Mouse (Mus musculus) intestine, embryonic 16.5 days (tissue): ENCODE results near the gene Bahd1. TPM values are rescaled to one million over a fixed set of nuclear protein-coding genes. Genes with fewer than 3 reads are reported as not detected.

Experiments
- ATAC-seq: fragments of 200-750 bp; cut with Nextera tagmentation; 2 replicates; pipeline ENCODE4 v1.8.0; 2017; ENCODE audit warnings: moderate TSS enrichment, moderate library complexity
- H3K27ac ChIP-seq: fragments of 300-500 bp; sonication (generic); 2 replicates; pipeline ENCODE4 v1.5.1; 2014; ENCODE audit warnings: mild to moderate bottlenecking, low read length
- H3K27me3 ChIP-seq: fragments of 300-500 bp; sonication (generic); replicated peaks from 2 replicates; pipeline ENCODE4 v1.6.1; 2014; ENCODE audit warnings: low read length, control low read depth, mixed read lengths; ENCODE audit not compliant: control insufficient read depth, insufficient read depth
- H3K36me3 ChIP-seq: fragments of 300-500 bp; sonication (generic); 2 replicates; pipeline ENCODE4 v1.6.1; 2014; ENCODE audit warnings: low read length, control low read depth; ENCODE audit not compliant: control insufficient read depth, insufficient read depth
- H3K4me1 ChIP-seq: fragments of 300-500 bp; sonication (generic); 2 replicates; pipeline ENCODE4 v1.6.1; 2014; ENCODE audit warnings: low read length, control low read depth, mixed read lengths; ENCODE audit not compliant: control insufficient read depth, insufficient read depth
- H3K4me2 ChIP-seq: fragments of 300-500 bp; sonication (generic); 2 replicates; pipeline ENCODE4 v1.6.1; 2014; ENCODE audit warnings: low read depth, low read length, control low read depth
- H3K4me3 ChIP-seq: fragments of 300-500 bp; sonication (generic); 2 replicates; pipeline ENCODE4 v1.5.1; 2014; ENCODE audit warnings: mild to moderate bottlenecking, low read length
- H3K9ac ChIP-seq: fragments of 300-500 bp; sonication (generic); 2 replicates; pipeline ENCODE4 v1.6.1; 2014; ENCODE audit warnings: low read depth, low read length
- H3K9me3 ChIP-seq: fragments of 300-500 bp; sonication (generic); 2 replicates; pipeline ENCODE4 v1.6.1; 2016; ENCODE audit warnings: low read length, control low read depth; ENCODE audit not compliant: control insufficient read depth
- WGBS: fragments of 180-500 bp; shearing (Covaris S2); extraction: QIAGEN DNeasy Blood & Tissue Kit; methylation state at CpG from one replicate; pipeline ENCODE4 v1.1.7; 2014; 5-methylcytosine and 5-hydroxymethylcytosine counted together
- polyA plus RNA-seq: library from polyadenylated mRNA; unstranded; fragments of >200 nt; fragmentation: Nextera tagmentation; extraction: Ambion mirVana; gene quantifications from 2 replicates; pipeline ENCODE4 v1.2.1, GENCODE M21; 2015

Bahd1 gene
- polyA plus RNA-seq: 3.6 and 4.9 TPM in 2 replicates

DNA sequence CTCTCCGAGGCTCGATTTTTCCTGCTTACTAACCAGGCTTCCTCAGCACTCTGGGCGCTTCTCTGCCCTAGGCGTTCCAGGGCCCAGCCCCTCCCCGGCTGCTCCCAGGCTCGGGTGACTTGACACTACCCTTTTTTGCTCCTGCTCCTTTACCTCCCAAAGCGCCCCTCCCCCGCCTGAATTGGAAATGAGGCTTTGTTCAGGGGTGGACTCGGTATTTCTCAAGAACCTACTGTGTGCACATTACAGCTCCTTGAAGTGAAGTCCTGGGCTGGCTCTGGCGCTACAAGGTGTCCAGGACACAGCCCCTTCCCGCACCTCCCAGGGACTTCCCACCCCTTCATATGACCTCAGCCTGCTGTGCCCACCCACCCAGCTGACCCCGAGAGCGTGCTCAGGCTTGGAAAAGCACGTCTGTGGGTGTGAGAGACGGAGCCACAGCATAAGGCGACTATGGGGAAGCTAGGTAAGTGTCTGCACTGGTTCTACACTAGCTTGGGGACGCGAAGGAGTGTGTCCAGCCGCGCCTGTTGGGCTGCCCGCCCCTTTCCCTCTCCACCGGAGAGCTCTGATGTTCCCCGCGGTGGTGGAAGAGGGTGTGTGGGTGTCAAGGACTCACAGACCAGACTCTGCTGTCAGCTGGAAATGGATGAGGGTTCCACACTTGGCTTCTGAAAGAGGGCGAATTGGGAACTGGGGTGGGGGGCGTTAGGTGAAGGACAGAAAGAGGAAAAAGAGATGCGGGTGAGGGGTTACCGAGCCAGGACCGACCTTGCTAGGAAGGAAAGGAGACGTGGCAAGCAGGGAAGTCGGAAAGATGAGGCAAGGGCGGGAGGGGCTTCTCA, at the start of gene Bahd1:
Gene Bahd1 (plus strand): TSS at position 397 of the 845 bp plus-strand sequence.
- Histone ChIP-seq H3K4me3 (peak within 1 kb of the TSS; percentile 89), H3K36me3 (no peaks in the 10 kb centered on the region), H3K4me1 (peaks cover 19% of the 10 kb centered on the region), H3K9me3 (no peaks in the 10 kb centered on the region), H3K9ac (peak within 1 kb of the TSS; percentile 65), H3K27me3 (peaks cover 47% of the 10 kb centered on the region), H3K27ac (no peak within 1 kb of the TSS), H3K4me2 (peak within 1 kb of the TSS; percentile 98)
- ATAC-seq: no peak
- WGBS: under 1% methylated on average over 32 of the region's 32 CpGs

DNA sequence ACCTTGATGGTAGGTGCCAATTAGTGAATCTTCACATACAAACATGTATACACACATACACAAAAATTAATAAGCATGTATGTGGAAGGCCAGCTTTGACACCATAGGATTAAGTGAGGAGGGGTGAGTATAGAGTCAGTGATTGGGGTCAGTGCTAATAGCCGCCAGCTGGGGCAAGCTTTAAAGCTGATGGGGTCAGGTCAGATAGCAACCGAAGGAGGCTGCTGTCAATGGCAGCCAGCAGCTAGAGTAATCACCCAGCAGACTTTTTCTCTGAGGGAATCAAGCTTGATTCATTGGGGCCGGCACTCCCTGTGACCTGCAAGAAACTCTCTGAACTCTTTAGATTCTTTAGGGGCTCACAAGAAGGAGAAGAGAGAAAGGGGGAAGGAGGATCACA, 48.4 kb upstream of the Bahd1 start:
- no peaks in the 10 kb centered on the region for H3K9me3 ChIP-seq
- WGBS: 31% methylated on average over 3 of the region's 3 CpGs
- ATAC-seq: no peak
- H3K4me2 ChIP-seq: no peak overlapping the region
- H3K27me3 ChIP-seq: no peaks in the 10 kb centered on the region
- H3K4me1 ChIP-seq: no peaks in the 10 kb centered on the region
- H3K27ac ChIP-seq: no peak overlapping the region
- no peaks in the 10 kb centered on the region for H3K36me3 ChIP-seq
- no peak overlapping the region for H3K9ac ChIP-seq
- no peak overlapping the region for H3K4me3 ChIP-seq

DNA sequence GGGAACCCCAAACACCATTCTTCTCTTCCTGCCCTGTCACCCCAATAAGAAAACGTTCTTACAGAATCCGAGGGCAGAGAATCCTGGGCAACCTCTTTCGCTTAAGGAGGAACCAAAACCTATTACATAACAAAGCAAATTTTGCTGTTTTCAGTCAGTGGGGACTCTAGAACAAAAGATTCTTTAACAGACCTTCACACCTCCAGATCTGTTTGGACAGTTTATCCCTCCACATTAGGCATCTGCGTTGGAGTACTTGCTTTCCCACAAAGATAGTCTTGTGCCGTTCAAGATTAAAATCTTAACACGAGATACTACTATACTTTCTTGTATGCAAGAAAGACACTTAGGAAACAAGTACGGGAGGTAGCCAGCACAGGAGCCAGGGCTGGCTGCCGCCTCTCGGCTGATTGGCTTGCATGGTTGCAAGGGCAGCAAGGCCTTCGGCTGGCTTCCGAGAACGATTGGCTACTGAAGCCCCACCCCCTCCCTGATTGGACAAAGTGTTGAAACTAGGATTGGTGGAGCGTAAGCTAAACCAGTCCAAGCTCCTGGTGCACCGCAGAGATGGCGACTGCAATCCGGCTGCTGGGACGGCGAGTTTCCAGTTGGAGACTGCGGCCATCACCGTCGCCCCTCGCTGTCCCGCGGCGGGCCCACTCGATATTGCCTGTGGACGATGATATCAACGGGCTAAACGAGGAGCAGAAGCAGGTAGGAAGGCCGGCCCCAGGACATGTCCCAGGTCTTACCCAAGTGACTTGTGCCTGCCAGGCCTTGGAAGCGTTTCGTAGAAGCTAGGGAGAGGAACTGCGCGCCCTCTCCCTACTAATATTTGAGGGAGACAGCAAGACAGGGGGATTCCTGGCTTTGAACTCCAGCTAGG, 38.5 kb upstream of the Bahd1 start, which contains the start of gene Ivd:
Gene Ivd (plus strand): TSS at position 501 of the 886 bp plus-strand sequence.
- peak within 1 kb of the TSS; percentile 73 for H3K4me3 ChIP-seq
- peak; percentile 100 for ATAC-seq
- no peaks in the 10 kb centered on the region for H3K27me3 ChIP-seq
- peak within 1 kb of the TSS; percentile 79 for H3K9ac ChIP-seq
- no peaks in the 10 kb centered on the region for H3K9me3 ChIP-seq
- H3K27ac ChIP-seq: peak within 1 kb of the TSS; percentile 59; the same call in 1 of the 2 replicates
- H3K36me3 ChIP-seq: peaks cover 4% of the 10 kb centered on the region; the same call in 1 of the 2 replicates
- WGBS: under 1% methylated on average over 34 of the region's 34 CpGs
- H3K4me2 ChIP-seq: peak within 1 kb of the TSS; percentile 87
- H3K4me1 ChIP-seq: peaks cover 3% of the 10 kb centered on the region

DNA sequence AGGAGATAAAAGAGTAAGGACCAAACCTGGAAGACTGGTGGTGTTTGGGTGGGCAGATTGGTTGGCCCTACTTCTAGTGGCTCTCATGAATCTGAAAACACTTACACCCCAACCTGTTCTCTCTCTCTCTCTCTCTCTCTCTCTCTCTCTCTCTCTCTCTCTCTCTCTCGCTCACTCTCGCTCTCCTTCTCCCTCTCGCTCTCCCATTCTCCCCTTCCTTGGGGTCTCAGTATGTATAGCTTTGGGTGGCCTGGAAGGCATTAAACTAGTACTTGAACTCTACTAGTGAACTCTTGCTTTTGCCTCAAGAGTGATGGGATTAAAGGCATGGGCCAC, 37.9 kb upstream of the Bahd1 start:
- ATAC-seq: no peak
- WGBS: 30% methylated on average over 3 of the region's 3 CpGs
- H3K4me3 ChIP-seq: peak overlapping the region; percentile 73
- peak overlapping the region; percentile 59; the same call in 1 of the 2 replicates for H3K27ac ChIP-seq
- H3K4me2 ChIP-seq: peak overlapping the region; percentile 87
- peak overlapping the region; percentile 79 for H3K9ac ChIP-seq
- H3K36me3 ChIP-seq: peaks cover 4% of the 10 kb centered on the region; the same call in 1 of the 2 replicates
- peaks cover 3% of the 10 kb centered on the region for H3K4me1 ChIP-seq
- no peaks in the 10 kb centered on the region for H3K9me3 ChIP-seq
- H3K27me3 ChIP-seq: no peaks in the 10 kb centered on the region

DNA sequence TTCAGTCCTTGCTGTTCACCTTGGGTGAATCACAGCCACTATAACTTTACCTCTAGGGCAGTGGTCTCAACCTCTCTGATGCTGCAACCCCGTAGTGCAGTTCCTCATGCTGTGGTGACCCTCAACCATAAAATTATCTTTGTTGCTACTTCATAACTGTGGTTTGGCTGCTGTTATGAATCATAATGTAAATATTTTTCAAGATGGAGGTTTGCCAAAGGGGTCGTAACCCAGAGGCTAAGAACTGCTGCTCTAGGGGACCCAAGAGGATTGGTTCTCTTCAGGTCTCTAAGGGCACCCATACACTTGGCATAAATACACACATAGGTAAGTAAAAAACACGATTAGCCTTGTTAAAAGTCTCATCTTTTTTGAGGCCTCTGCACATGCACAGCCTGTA, 29.6 kb upstream of the Bahd1 start:
- no peaks in the 10 kb centered on the region for H3K27me3 ChIP-seq
- H3K4me2 ChIP-seq: no peak overlapping the region
- no peak overlapping the region for H3K4me3 ChIP-seq
- peaks cover 4% of the 10 kb centered on the region for H3K36me3 ChIP-seq
- H3K27ac ChIP-seq: no peak overlapping the region
- no peaks in the 10 kb centered on the region for H3K9me3 ChIP-seq
- ATAC-seq: no peak
- no peaks in the 10 kb centered on the region for H3K4me1 ChIP-seq
- WGBS: 79% methylated on average over 3 of the region's 3 CpGs
- no peak overlapping the region for H3K9ac ChIP-seq

DNA sequence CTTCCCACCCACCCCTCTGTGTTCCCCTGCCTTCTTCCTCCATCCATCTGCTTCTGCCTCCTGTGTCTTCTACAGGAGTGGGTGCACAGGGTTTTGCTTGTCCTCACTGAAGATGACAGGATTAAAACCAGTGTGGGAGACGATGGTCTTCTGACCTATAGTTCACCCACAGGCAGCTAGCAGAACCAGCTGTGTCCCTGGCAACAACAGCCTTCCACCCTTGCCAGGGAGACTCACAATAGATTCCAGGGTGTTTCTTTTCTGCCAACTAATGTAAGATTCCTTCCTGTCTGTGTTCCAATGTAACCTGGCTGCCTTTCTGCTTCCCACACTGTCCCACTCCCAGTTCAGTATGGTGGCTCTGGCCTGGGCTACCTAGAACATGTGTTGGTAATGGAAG, 29.1 kb upstream of the Bahd1 start:
- Histone ChIP-seq H3K4me1 (no peaks in the 10 kb centered on the region), H3K4me3 (no peak overlapping the region), H3K9me3 (no peaks in the 10 kb centered on the region), H3K4me2 (no peak overlapping the region), H3K27me3 (no peaks in the 10 kb centered on the region), H3K36me3 (peaks cover under 1% of the 10 kb centered on the region; the same call in 1 of the 2 replicates), H3K9ac (no peak overlapping the region), H3K27ac (no peak overlapping the region)
- WGBS: 76% methylated on average over 1 of the region's 1 CpGs
- ATAC-seq: no peak

DNA sequence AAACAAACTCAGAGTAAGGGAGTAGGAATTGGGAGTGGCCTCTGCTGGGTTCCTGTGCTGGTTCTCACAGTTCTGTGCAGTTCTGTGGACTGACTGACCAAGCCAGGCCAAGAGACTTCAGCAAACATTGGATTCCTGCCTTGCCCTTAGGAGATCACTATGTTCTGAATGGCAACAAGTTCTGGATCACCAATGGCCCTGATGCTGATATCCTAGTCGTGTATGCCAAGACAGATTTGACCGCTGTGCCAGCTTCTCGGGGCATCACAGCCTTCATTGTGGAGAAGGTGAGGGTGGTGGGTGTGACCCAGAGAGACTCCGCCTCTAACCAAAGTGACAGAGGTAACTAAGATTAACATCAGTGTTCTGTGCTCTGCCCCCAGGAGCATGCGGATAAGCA, 27.2 kb upstream of the Bahd1 start:
- 85% methylated on average over 5 of the region's 5 CpGs for WGBS
- Histone ChIP-seq H3K4me1 (no peaks in the 10 kb centered on the region), H3K4me3 (no peak overlapping the region), H3K27me3 (no peaks in the 10 kb centered on the region), H3K9ac (no peak overlapping the region), H3K9me3 (no peaks in the 10 kb centered on the region), H3K27ac (no peak overlapping the region), H3K36me3 (no peaks in the 10 kb centered on the region; the same call in 1 of the 2 replicates), H3K4me2 (no peak overlapping the region)
- no peak for ATAC-seq

DNA sequence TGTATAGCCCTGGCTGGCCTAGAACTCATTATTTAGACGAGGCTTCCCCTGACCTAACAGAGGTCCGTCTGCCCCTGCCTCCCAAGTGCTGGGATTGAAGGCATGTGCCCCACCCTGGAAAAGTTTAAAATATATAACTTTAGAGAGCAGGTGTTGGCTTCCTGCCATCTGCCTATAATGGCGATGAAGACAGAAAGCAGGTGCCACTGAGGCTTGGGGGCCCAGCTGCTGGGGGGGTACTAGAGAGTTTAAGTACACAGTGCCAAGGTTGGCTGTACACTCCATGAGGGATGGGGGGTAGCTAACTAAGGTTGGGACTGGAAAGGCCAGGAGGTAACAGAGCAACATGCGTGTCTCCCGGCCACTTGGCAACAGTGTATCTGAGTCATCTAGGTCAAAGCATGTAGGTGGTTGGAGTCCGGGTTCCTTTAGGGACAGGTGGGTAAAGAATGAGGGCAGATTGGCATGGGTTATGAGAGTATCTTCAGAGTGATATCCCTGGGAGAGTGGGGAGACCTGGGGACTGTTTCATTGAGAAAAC, 26.2 kb upstream of the Bahd1 start:
- no peak for ATAC-seq
- WGBS: 69% methylated on average over 6 of the region's 6 CpGs
- Histone ChIP-seq H3K4me1 (no peaks in the 10 kb centered on the region), H3K9ac (no peak overlapping the region), H3K36me3 (no peaks in the 10 kb centered on the region; the same call in 1 of the 2 replicates), H3K9me3 (no peaks in the 10 kb centered on the region), H3K27ac (no peak overlapping the region), H3K27me3 (no peaks in the 10 kb centered on the region), H3K4me2 (no peak overlapping the region), H3K4me3 (no peak overlapping the region)

DNA sequence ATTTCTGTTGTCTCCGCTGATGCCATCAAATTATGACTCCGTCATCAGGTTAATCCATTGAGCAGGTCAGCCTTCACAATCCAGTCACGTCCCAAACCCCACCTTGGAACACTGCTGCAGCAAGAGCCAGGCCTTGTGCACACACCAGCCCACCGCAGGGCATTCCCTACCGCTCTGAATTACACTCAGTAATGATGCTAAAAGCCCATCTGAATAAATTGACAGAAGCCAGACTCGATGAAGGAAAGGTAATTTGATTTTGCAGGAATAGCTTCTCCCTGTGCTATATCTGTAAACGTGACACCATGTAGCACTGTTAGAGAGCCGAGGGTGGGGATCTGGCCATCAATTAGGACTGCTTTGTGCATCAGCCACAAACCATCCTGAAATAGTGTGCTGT, 24.9 kb upstream of the Bahd1 start:
- Histone ChIP-seq H3K27ac (no peak overlapping the region), H3K4me3 (no peak overlapping the region), H3K9ac (no peak overlapping the region), H3K9me3 (no peaks in the 10 kb centered on the region), H3K4me2 (no peak overlapping the region), H3K27me3 (no peaks in the 10 kb centered on the region), H3K4me1 (no peaks in the 10 kb centered on the region), H3K36me3 (no peaks in the 10 kb centered on the region; the same call in 1 of the 2 replicates)
- ATAC-seq: no peak
- WGBS: 84% methylated on average over 8 of the region's 8 CpGs
